Mouse (Mus musculus): ENCODE results near the gene Lgmn.

DNA sequence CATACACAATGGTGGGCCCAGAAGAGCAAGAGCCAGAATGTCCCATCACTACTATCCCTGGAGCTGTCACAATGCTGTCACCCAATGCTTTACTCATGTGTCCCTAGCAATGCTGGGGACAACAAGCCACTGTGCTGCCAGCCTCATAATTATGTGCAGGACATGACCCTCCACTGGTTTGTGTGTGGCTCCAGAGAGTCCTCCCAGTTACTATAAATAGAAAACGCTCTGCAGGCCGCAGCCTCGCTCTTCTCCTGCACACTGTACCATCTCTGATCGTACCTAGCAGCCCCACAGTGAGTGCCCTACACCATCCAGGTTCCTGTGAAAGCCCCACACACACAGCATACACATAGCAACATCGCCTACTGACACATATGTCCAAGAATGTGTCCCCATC, 1.7 kb downstream of the Lgmn start:
- TF ChIP-seq CTCF (IDR thresholded peaks at IDR 0.05 in 2 of 3, conservative IDR thresholded peaks at IDR 0.05 in 1 of 3; ENCODE audit: control insufficient read depth in 1 of 3, insufficient read depth in 1 of 3, low read depth in 2 of 3, low read length in 3 of 3, poor library complexity in 1 of 3, severe bottlenecking in 1 of 3) (no peak), JUND (IDR thresholded peaks at IDR 0.05; ENCODE audit: low read depth, low read length) (no peak), CHD1 (IDR thresholded peaks at IDR 0.05; ENCODE audit: low read depth, low read length) (no peak), TBP (IDR thresholded peaks at IDR 0.05; ENCODE audit: low read depth, low read length) (no peak), GATA1 (IDR thresholded peaks at IDR 0.05; ENCODE audit: low read depth, low read length) (no peak), E2F4 (IDR thresholded peaks at IDR 0.05; ENCODE audit: borderline replicate concordance, low read depth, low read length) (no peak), ZC3H11A (IDR thresholded peaks at IDR 0.05; ENCODE audit: low read depth, low read length) (no peak), EP300 (IDR thresholded peaks at IDR 0.05; ENCODE audit: low read depth in 1 of 2, low read length in 2 of 2) (no peak), KAT2A (conservative IDR thresholded peaks at IDR 0.05; ENCODE audit: low read depth, low read length) (no peak), ZMIZ1 (IDR thresholded peaks at IDR 0.05; ENCODE audit: low read depth, low read length) (no peak), ELF1 (IDR thresholded peaks at IDR 0.05; ENCODE audit: low read depth, low read length) (no peak), UBTF (IDR thresholded peaks at IDR 0.05; ENCODE audit: borderline replicate concordance, insufficient read depth, low read depth, low read length) (no peak), CHD2 (IDR thresholded peaks at IDR 0.05; ENCODE audit: low read length) (no peak), NELFE (IDR thresholded peaks at IDR 0.05; ENCODE audit: low read depth, low read length) (no peak)

Data from MEL (cell line).